Mouse (Mus musculus): ENCODE results near the gene Thrap3.

Gene Thrap3

GRCm38 (mm10) chr4:126202303-126203181 lies at the start of gene Thrap3:
Thrap3 (minus strand) TSS chr4:126202760.
- DNase-seq (ENCODE audit: low read depth), result peak; percentile 97

- peak; percentile 29 for DNase-seq (ENCODE audit: low read depth)
These were observed 49.2 kb upstream of the Thrap3 start for GRCm38 (mm10) chr4:126251655-126252254.

GRCm38 (mm10) chr4:126250659-126251058 lies 48.1 kb upstream of the Thrap3 start:
- no peak for DNase-seq (ENCODE audit: low read depth)

- no peak for DNase-seq (ENCODE audit: low read depth)
These were observed 45.8 kb upstream of the Thrap3 start for GRCm38 (mm10) chr4:126248261-126248868.

- DNase-seq (ENCODE audit: low read depth), result no peak
These were observed 43.8 kb upstream of the Thrap3 start for GRCm38 (mm10) chr4:126246202-126246889.

GRCm38 (mm10) chr4:126242510-126242909 lies 40.0 kb upstream of the Thrap3 start:
- DNase-seq (ENCODE audit: low read depth), result no peak

GRCm38 (mm10) chr4:126241956-126242355 lies 39.4 kb upstream of the Thrap3 start:
- no peak for DNase-seq (ENCODE audit: low read depth)

GRCm38 (mm10) chr4:126239862-126240475 lies 37.4 kb upstream of the Thrap3 start:
- no peak for DNase-seq (ENCODE audit: low read depth)

- no peak for DNase-seq (ENCODE audit: low read depth)
These were observed 35.2 kb upstream of the Thrap3 start for GRCm38 (mm10) chr4:126237721-126238242.

GRCm38 (mm10) chr4:126236467-126237280 lies 34.1 kb upstream of the Thrap3 start:
- DNase-seq (ENCODE audit: low read depth), result no peak

GRCm38 (mm10) chr4:126235191-126235590 lies 32.6 kb upstream of the Thrap3 start:
- peak; percentile 63 for DNase-seq (ENCODE audit: low read depth)

GRCm38 (mm10) chr4:126234496-126235175 lies 32.1 kb upstream of the Thrap3 start:
- no peak for DNase-seq (ENCODE audit: low read depth)

GRCm38 (mm10) chr4:126233676-126234308 lies 31.2 kb upstream of the Thrap3 start:
- no peak for DNase-seq (ENCODE audit: low read depth)

- DNase-seq (ENCODE audit: low read depth), result no peak
These were observed 27.3 kb upstream of the Thrap3 start for GRCm38 (mm10) chr4:126229900-126230299.

GRCm38 (mm10) chr4:126228144-126228543 lies 25.6 kb upstream of the Thrap3 start:
- DNase-seq (ENCODE audit: low read depth), result no peak

GRCm38 (mm10) chr4:126227077-126227761 lies 24.7 kb upstream of the Thrap3 start:
- DNase-seq (ENCODE audit: low read depth), result peak; percentile 91

- DNase-seq (ENCODE audit: low read depth), result no peak
These were observed 24.1 kb upstream of the Thrap3 start for GRCm38 (mm10) chr4:126226640-126227039.

- no peak for DNase-seq (ENCODE audit: low read depth)
These were observed 20.1 kb upstream of the Thrap3 start for GRCm38 (mm10) chr4:126222631-126223030.

GRCm38 (mm10) chr4:126220045-126220444 lies 17.5 kb upstream of the Thrap3 start:
- no peak for DNase-seq (ENCODE audit: low read depth)
